Mouse (Mus musculus) heart, embryonic 12.5 days (tissue): Measurements from ENCODE around the gene Wdsub1. TPM values are rescaled to one million over a fixed set of nuclear protein-coding genes. Genes with fewer than 3 reads are reported as not detected.

ENCODE experiments used
- ATAC-seq: fragments of 200-750 bp; cut with Nextera tagmentation; 2 replicates; pipeline ENCODE4 v1.8.0; 2017; ENCODE audit warnings: moderate TSS enrichment, moderate library complexity; ENCODE audit not compliant: insufficient number of reproducible peaks, low FRiP score
- H3K27ac ChIP-seq: fragments of 300-500 bp; sonication (generic); 2 replicates; pipeline ENCODE4 v1.5.1; 2016; ENCODE audit warnings: mild to moderate bottlenecking, moderate library complexity; ENCODE audit not compliant: poor library complexity, severe bottlenecking
- H3K27me3 ChIP-seq: fragments of 300-500 bp; sonication (generic); replicated peaks from 2 replicates; pipeline ENCODE4 v1.6.1; 2016; ENCODE audit warnings: mild to moderate bottlenecking, moderate library complexity
- H3K36me3 ChIP-seq: fragments of 300-500 bp; sonication (generic); 2 replicates; pipeline ENCODE4 v1.6.1; 2016; ENCODE audit warnings: mild to moderate bottlenecking, moderate library complexity
- H3K4me1 ChIP-seq: fragments of 300-500 bp; sonication (generic); replicated peaks from 2 replicates; pipeline ENCODE4 v1.6.1; 2016; ENCODE audit warnings: mild to moderate bottlenecking
- H3K4me2 ChIP-seq: fragments of 300-500 bp; sonication (generic); 2 replicates; pipeline ENCODE4 v1.6.1; 2016; ENCODE audit warnings: mild to moderate bottlenecking, moderate library complexity
- H3K4me3 ChIP-seq: fragments of 300-500 bp; sonication (generic); 2 replicates; pipeline ENCODE4 v1.5.1; 2016; ENCODE audit warnings: mild to moderate bottlenecking
- H3K9ac ChIP-seq: fragments of 300-500 bp; sonication (generic); 2 replicates; pipeline ENCODE4 v1.6.1; 2016; ENCODE audit warnings: mild to moderate bottlenecking, moderate library complexity
- H3K9me3 ChIP-seq: fragments of 300-500 bp; sonication (generic); replicated peaks from 2 replicates; pipeline ENCODE4 v1.6.1; 2016; ENCODE audit warnings: mild to moderate bottlenecking, moderate library complexity
- WGBS: fragments of 180-500 bp; shearing (Covaris S2); methylation state at CpG from one replicate; pipeline ENCODE4 v1.1.7; 2016; 5-methylcytosine and 5-hydroxymethylcytosine counted together
- polyA plus RNA-seq: library from polyadenylated mRNA; unstranded; fragments of >200 nt; fragmentation: Nextera tagmentation; extraction: Ambion mirVana; gene quantifications from 2 replicates; pipeline ENCODE4 v1.2.1, GENCODE M21; 2016

The Wdsub1 gene
- polyA plus RNA-seq, 1 experiment from 2014 or later: 47.8 TPM

DNA sequence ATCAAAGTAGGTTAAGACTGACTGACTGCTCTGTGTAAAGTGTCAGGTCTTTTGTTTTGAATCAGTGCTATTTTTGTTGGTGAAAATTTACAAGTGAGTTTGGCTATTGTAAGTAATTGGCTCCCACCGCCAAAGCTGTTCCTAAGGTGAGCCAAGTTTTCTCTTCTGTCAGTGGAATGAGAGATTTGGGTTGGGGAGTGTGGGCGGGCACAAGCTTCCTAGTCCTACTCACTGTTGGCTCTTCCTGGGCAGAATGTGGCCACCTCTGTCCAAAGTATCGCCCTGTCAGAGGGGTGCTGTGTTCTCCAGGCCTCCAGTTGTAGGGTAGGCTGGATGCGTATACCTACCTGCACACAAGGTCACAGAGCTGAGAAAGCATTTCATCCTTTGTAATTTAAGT is 57.0 kb downstream of the Wdsub1 start:
- Histone ChIP-seq H3K36me3 (peaks cover 18% of the 10 kb centered on the region), H3K27me3 (no peaks in the 10 kb centered on the region), H3K4me1 (peaks cover 68% of the 10 kb centered on the region), H3K4me3 (no peak overlapping the region), H3K4me2 (no peak overlapping the region), H3K27ac (peak overlapping the region; percentile 81; the same call in 1 of the 2 replicates), H3K9me3 (no peaks in the 10 kb centered on the region), H3K9ac (no peak overlapping the region)
- WGBS: 84% methylated on average over 4 of the region's 4 CpGs
- ATAC-seq: no peak

GRCm38 (mm10) chr2:59824289-59824688 is 58.1 kb downstream of the Wdsub1 start:
- no peak for ATAC-seq
- Histone ChIP-seq H3K4me3 (no peak overlapping the region), H3K36me3 (peaks cover 29% of the 10 kb centered on the region), H3K9ac (no peak overlapping the region), H3K4me2 (peak overlapping the region; percentile 19), H3K4me1 (peaks cover 57% of the 10 kb centered on the region), H3K27me3 (no peaks in the 10 kb centered on the region), H3K9me3 (no peaks in the 10 kb centered on the region), H3K27ac (peak overlapping the region; percentile 81)
- WGBS: 20% methylated on average over 8 of the region's 8 CpGs

- Histone ChIP-seq H3K27ac (no peak overlapping the region), H3K9ac (no peak overlapping the region), H3K4me2 (no peak overlapping the region), H3K4me3 (no peak overlapping the region), H3K4me1 (peaks cover 33% of the 10 kb centered on the region), H3K9me3 (no peaks in the 10 kb centered on the region), H3K36me3 (peaks cover 55% of the 10 kb centered on the region), H3K27me3 (no peaks in the 10 kb centered on the region)
- no peak for ATAC-seq
- WGBS: 79% methylated on average over 2 of the region's 2 CpGs
Observed at GRCm38 (mm10) chr2:59821044-59821443, 61.3 kb downstream of the Wdsub1 start.

GRCm38 (mm10) chr2:59820088-59820487 is 62.3 kb downstream of the Wdsub1 start:
- Histone ChIP-seq H3K27ac (no peak overlapping the region), H3K4me1 (peaks cover 34% of the 10 kb centered on the region), H3K4me2 (no peak overlapping the region), H3K4me3 (no peak overlapping the region), H3K27me3 (no peaks in the 10 kb centered on the region), H3K36me3 (peaks cover 63% of the 10 kb centered on the region), H3K9ac (no peak overlapping the region), H3K9me3 (no peaks in the 10 kb centered on the region)
- WGBS: 87% methylated on average over 15 of the region's 15 CpGs
- no peak for ATAC-seq

DNA sequence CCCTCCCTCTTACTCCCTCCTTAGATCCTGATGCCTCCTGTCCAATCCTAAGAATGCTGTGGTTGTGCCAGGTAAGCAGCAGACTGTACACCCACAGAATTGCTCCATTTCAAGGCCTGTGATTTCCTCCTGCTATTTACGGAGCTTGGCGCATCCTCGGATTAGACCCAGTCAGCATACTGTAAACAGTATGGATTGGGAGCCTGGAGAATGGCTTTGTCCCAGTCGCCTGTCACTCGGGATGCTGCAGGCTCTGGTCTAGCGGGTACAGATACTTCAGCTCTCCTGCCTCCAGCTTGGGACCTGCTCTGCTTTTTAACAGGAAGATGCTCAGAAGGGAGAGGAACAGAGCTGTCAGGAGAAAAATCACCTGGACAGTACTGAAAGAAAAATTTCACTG is 63.0 kb downstream of the Wdsub1 start:
- H3K9ac ChIP-seq: no peak overlapping the region
- no peaks in the 10 kb centered on the region for H3K27me3 ChIP-seq
- no peaks in the 10 kb centered on the region for H3K9me3 ChIP-seq
- H3K4me2 ChIP-seq: no peak overlapping the region
- H3K27ac ChIP-seq: no peak overlapping the region
- 82% methylated on average over 6 of the region's 6 CpGs for whole genome bisulfite sequencing
- peaks cover 33% of the 10 kb centered on the region for H3K4me1 ChIP-seq
- no peak overlapping the region for H3K4me3 ChIP-seq
- H3K36me3 ChIP-seq: peaks cover 68% of the 10 kb centered on the region
- ATAC-seq: no peak

DNA sequence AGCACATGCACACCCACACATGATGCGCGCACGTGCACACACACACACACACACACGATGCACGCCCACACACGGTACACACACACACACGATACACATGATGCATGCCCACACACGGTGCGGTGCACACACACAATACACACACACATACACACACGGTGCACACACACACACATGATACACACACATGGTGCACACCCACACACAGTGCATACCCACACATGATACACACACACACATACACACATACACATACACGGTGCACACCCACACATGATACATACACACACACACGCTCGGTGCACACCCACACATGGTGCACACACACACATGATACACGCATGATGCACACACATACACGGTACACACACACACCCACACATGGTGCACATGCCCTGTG is 63.7 kb downstream of the Wdsub1 start:
- 0 out of 2 replicates have a peak, but pooled peaks have one; percentile 22 for ATAC-seq
- Histone ChIP-seq H3K4me3 (no peak overlapping the region), H3K4me1 (peaks cover 25% of the 10 kb centered on the region), H3K4me2 (no peak overlapping the region), H3K9me3 (no peaks in the 10 kb centered on the region), H3K27me3 (no peaks in the 10 kb centered on the region), H3K36me3 (peaks cover 73% of the 10 kb centered on the region), H3K9ac (no peak overlapping the region), H3K27ac (no peak overlapping the region)
- 94% methylated on average over 15 of the region's 15 CpGs for WGBS

DNA sequence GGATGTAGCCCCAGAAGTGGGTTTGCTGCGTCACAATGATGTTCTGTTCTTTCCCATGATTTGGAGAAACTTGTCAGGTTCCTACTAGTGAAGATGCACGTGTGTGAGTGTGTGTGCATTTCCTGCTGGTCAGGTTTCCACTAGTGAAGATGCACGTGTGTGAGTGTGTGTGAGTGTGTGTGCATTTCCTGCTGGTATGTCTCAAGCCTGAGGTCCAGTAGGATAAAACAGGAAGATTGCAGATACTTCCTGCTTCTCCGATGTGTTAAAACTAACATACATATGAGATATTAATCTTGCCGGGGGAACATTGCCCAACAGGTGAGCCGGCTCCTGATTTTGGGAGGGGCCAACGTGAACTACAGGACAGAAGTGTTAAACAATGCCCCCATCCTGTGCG is 67.4 kb downstream of the Wdsub1 start:
- H3K36me3 ChIP-seq: peaks cover 74% of the 10 kb centered on the region

DNA sequence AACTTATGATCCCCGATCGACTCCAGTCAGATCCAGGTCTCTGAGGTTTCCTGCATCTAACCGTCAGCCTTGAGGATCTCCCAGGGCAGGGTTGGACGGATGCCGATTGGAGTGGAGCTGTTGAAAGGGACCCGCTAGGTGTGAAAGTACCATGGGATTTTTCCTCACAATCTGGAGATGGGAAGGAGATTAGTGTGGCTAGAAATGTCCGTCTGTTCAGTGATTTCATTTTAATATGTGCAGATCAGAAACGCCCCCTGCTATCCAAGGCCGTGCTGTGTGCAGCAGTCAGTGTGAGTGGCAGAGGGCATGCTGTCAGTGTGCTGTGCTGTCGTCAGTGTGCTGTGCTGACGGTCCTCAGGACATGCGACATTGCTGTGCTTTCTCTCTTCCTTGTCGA is 68.9 kb downstream of the Wdsub1 start:
- no peaks in the 10 kb centered on the region for H3K9me3 ChIP-seq
- no peak for ATAC-seq
- peaks cover 25% of the 10 kb centered on the region for H3K4me1 ChIP-seq
- H3K4me3 ChIP-seq: no peak overlapping the region
- no peaks in the 10 kb centered on the region for H3K27me3 ChIP-seq
- H3K4me2 ChIP-seq: no peak overlapping the region
- no peak overlapping the region for H3K9ac ChIP-seq
- peaks cover 66% of the 10 kb centered on the region for H3K36me3 ChIP-seq
- 74% methylated on average over 13 of the region's 13 CpGs for WGBS
- H3K27ac ChIP-seq: no peak overlapping the region

More for the DNA sequence above, 67.4 kb downstream of the Wdsub1 start:
- Histone ChIP-seq H3K27me3 (no peaks in the 10 kb centered on the region), H3K27ac (no peak overlapping the region), H3K9me3 (no peaks in the 10 kb centered on the region), H3K4me2 (no peak overlapping the region), H3K9ac (no peak overlapping the region), H3K4me3 (no peak overlapping the region), H3K4me1 (peaks cover 25% of the 10 kb centered on the region)
- 72% methylated on average over 8 of the region's 8 CpGs for WGBS
- ATAC-seq: no peak

GRCm38 (mm10) chr2:59812641-59813040 is 69.8 kb downstream of the Wdsub1 start:
- H3K9me3 ChIP-seq: no peaks in the 10 kb centered on the region
- no peak overlapping the region for H3K4me2 ChIP-seq
- no peak overlapping the region for H3K4me3 ChIP-seq
- H3K4me1 ChIP-seq: peaks cover 25% of the 10 kb centered on the region
- no peak overlapping the region for H3K9ac ChIP-seq
- no peaks in the 10 kb centered on the region for H3K27me3 ChIP-seq
- H3K36me3 ChIP-seq: peaks cover 66% of the 10 kb centered on the region
- H3K27ac ChIP-seq: no peak overlapping the region
- 94% methylated on average over 1 of the region's 1 CpGs for WGBS
- ATAC-seq: no peak

- Histone ChIP-seq H3K4me1 (peaks cover 22% of the 10 kb centered on the region), H3K4me3 (no peak overlapping the region), H3K9me3 (no peaks in the 10 kb centered on the region), H3K27me3 (no peaks in the 10 kb centered on the region), H3K27ac (no peak overlapping the region), H3K36me3 (peaks cover 72% of the 10 kb centered on the region), H3K9ac (no peak overlapping the region), H3K4me2 (no peak overlapping the region)
- no peak for ATAC-seq
- WGBS: 72% methylated on average over 1 of the region's 1 CpGs
Observed at GRCm38 (mm10) chr2:59811247-59811646, 71.1 kb downstream of the Wdsub1 start.

- Histone ChIP-seq H3K9me3 (no peaks in the 10 kb centered on the region), H3K4me3 (no peak overlapping the region), H3K4me2 (no peak overlapping the region), H3K36me3 (peaks cover 67% of the 10 kb centered on the region), H3K9ac (no peak overlapping the region), H3K27me3 (no peaks in the 10 kb centered on the region), H3K27ac (no peak overlapping the region), H3K4me1 (peaks cover 20% of the 10 kb centered on the region)
- no peak for ATAC-seq
- 86% methylated on average over 7 of the region's 7 CpGs for WGBS
Observed at GRCm38 (mm10) chr2:59810039-59810438, 72.4 kb downstream of the Wdsub1 start.

DNA sequence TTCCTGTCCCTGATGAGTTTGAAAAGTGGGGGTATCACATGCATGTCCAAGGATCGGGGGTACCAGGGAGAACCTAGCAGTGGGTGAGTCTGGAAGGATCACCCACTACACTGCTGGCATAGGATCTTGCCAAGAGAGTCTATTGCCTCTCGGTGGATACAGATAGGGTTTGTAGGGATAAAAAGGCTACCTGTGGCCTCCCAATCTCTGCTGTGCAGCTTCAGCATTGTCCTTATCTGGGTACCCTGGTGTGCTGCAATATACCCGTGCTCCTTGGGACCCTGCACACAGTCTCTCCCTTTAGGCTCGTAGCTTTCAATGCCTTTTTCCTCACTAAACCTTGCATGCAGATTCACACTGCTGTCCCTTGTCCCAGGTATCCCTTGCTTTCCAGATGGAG is 73.8 kb downstream of the Wdsub1 start:
- H3K27ac ChIP-seq: no peak overlapping the region
- no peaks in the 10 kb centered on the region for H3K9me3 ChIP-seq
- H3K4me1 ChIP-seq: peaks cover 15% of the 10 kb centered on the region
- no peak; the same call in 1 of the 2 replicates for ATAC-seq
- H3K4me2 ChIP-seq: no peak overlapping the region
- no peaks in the 10 kb centered on the region for H3K27me3 ChIP-seq
- peaks cover 65% of the 10 kb centered on the region for H3K36me3 ChIP-seq
- no peak overlapping the region for H3K4me3 ChIP-seq
- no peak overlapping the region for H3K9ac ChIP-seq
- WGBS: 77% methylated on average over 4 of the region's 4 CpGs
